Mouse (Mus musculus): ENCODE measurements around the gene Olfml3.

GRCm38 (mm10) chr3:103766789-103767188 lies 29.0 kb upstream of the Olfml3 start:
- no peak for TF ChIP-seq CTCF (IDR thresholded peaks at IDR 0.05; ENCODE audit: low read depth, low read length)
- TF ChIP-seq GATA1 (IDR thresholded peaks at IDR 0.05; ENCODE audit: borderline replicate concordance, low read length) = no peak

All from G1E (cell line).